Mouse (Mus musculus) heart, embryonic 15.5 days (tissue): ENCODE data around the gene Lrrc66. TPM values are rescaled to one million over a fixed set of nuclear protein-coding genes. Genes with fewer than 3 reads are reported as not detected.

ENCODE experiments used
- ATAC-seq: fragments of 200-750 bp; cut with Nextera tagmentation; replicated peaks from 2 replicates; pipeline ENCODE4 v1.8.0; 2017; ENCODE audit warnings: low read depth, moderate TSS enrichment; ENCODE audit not compliant: insufficient number of reproducible peaks, insufficient read depth, low FRiP score
- H3K27ac ChIP-seq: fragments of 300-500 bp; sonication (generic); 2 replicates; pipeline ENCODE4 v1.5.1; 2015; ENCODE audit warnings: mild to moderate bottlenecking, inconsistent platforms
- H3K27me3 ChIP-seq: fragments of 300-500 bp; sonication (generic); 2 replicates; pipeline ENCODE4 v1.6.1; 2015; ENCODE audit warnings: inconsistent platforms
- H3K36me3 ChIP-seq: fragments of 300-500 bp; sonication (generic); 2 replicates; pipeline ENCODE4 v1.6.1; 2015; ENCODE audit warnings: mild to moderate bottlenecking, inconsistent platforms
- H3K4me1 ChIP-seq: fragments of 300-500 bp; sonication (generic); replicated peaks from 2 replicates; pipeline ENCODE4 v1.6.1; 2015; ENCODE audit warnings: inconsistent platforms
- H3K4me2 ChIP-seq: fragments of 300-500 bp; sonication (generic); 2 replicates; pipeline ENCODE4 v1.6.1; 2015; ENCODE audit warnings: inconsistent platforms, mild to moderate bottlenecking, moderate library complexity
- H3K4me3 ChIP-seq: fragments of 300-500 bp; sonication (generic); 2 replicates; pipeline ENCODE4 v1.5.1; 2015; ENCODE audit warnings: mild to moderate bottlenecking, inconsistent platforms
- H3K9ac ChIP-seq: fragments of 300-500 bp; sonication (generic); 2 replicates; pipeline ENCODE4 v1.6.1; 2015; ENCODE audit warnings: mild to moderate bottlenecking, inconsistent platforms
- H3K9me3 ChIP-seq: fragments of 300-500 bp; sonication (generic); replicated peaks from 2 replicates; pipeline ENCODE4 v1.6.1; 2016; ENCODE audit warnings: inconsistent platforms
- WGBS: fragments of 180-500 bp; shearing (Covaris S2); methylation state at CpG from one replicate; pipeline ENCODE4 v1.1.7; 2015; ENCODE audit warnings: mixed read lengths; 5-methylcytosine and 5-hydroxymethylcytosine counted together
- polyA plus RNA-seq: library from polyadenylated mRNA; unstranded; fragments of >200 nt; fragmentation: Nextera tagmentation; extraction: Ambion mirVana; gene quantifications from 2 replicates; pipeline ENCODE4 v1.2.1, GENCODE M21; 2015

The Lrrc66 gene
- polyA plus RNA-seq, result 0.05 and 0.06 TPM in 2 replicates

DNA sequence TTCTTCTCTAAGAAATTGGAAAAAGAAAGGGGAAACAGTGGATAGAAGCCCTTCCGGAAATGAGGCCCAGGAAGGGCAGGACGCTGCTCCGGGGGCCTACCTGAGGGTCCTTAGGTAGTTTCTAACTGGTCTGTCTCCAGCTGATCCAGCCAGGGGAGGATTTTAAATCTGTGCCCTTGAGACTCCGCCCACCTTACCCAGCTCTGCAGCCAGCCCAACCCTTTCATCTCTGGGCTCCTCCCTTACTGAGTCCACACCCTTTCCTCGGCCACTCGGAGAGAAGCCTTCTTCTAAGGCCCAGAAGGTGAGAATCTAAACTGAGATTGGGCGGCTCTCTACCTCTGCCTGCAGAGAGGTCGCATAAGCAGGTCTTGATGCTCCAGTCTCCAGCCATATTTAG is at the start of gene Lrrc66:
Gene Lrrc66 (minus strand): TSS at position 236 of the 400 bp plus-strand sequence.
- no peak within 1 kb of the TSS for H3K4me3 ChIP-seq
- H3K27ac ChIP-seq, result no peak within 1 kb of the TSS
- H3K4me2 ChIP-seq, result no peak within 1 kb of the TSS
- H3K36me3 ChIP-seq, result peaks cover 25% of the 10 kb centered on the region
- 77% methylated on average over 8 of the region's 8 CpGs for WGBS
- no peak for ATAC-seq
- no peaks in the 10 kb centered on the region for H3K27me3 ChIP-seq
- peaks cover 6% of the 10 kb centered on the region; the same call in 1 of the 2 replicates for H3K9me3 ChIP-seq
- no peak within 1 kb of the TSS for H3K9ac ChIP-seq
- 0 out of 2 replicates have a peak, but pooled peaks cover 6% of the 10 kb centered on the region for H3K4me1 ChIP-seq

DNA sequence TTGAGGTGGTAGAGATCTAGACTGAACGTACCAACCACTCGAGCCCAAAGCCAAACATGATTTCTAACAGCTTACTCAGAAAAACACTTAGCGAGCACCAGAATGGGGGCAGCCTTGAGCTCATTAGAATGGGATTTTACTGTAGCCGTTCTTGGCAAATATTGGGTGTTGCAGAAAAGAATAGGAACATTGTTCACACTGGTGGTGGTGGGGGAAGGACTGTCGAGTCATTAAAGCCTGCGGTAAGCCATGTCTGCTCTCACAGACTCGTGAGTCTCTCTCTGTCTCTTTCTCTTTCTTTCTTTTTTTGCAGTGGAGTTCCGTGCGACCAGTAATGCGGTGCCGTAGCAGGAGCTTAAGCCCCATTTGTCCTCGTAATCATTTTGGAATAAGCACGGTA is 44.3 kb upstream of the Lrrc66 start:
- WGBS, result 80% methylated on average over 13 of the region's 13 CpGs
- ATAC-seq, result no peak
- H3K9me3 ChIP-seq, result no peaks in the 10 kb centered on the region
- no peak overlapping the region for H3K4me3 ChIP-seq
- H3K4me1 ChIP-seq, result no peaks in the 10 kb centered on the region
- no peaks in the 10 kb centered on the region for H3K36me3 ChIP-seq
- H3K27me3 ChIP-seq, result no peaks in the 10 kb centered on the region
- H3K27ac ChIP-seq, result no peak overlapping the region
- no peak overlapping the region for H3K4me2 ChIP-seq
- H3K9ac ChIP-seq, result no peak overlapping the region

DNA sequence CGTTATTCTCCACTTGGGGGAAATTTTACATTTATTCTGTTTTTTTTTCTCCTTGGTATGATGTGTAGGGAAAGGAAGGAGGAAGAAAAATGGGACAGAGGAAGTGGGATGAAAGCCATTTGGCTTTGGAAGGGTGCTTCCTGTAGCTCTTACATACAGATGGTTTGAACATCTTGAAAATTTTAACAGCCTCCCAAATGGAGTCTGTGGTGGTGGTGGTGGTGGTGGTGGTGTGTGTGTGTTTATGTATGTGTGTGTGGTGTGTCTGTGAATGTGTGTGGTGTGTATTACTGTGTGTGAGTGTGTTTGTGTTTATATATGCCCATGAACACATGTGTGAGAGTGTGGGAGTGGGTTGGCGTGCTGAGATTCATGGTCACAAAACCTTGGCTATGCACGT is 43.3 kb upstream of the Lrrc66 start:
- Histone ChIP-seq H3K9me3 (no peaks in the 10 kb centered on the region), H3K27me3 (no peaks in the 10 kb centered on the region), H3K27ac (no peak overlapping the region), H3K4me1 (no peaks in the 10 kb centered on the region), H3K4me2 (no peak overlapping the region), H3K9ac (no peak overlapping the region), H3K4me3 (no peak overlapping the region), H3K36me3 (no peaks in the 10 kb centered on the region)
- ATAC-seq, result no peak
- WGBS, result 82% methylated on average over 3 of the region's 3 CpGs

DNA sequence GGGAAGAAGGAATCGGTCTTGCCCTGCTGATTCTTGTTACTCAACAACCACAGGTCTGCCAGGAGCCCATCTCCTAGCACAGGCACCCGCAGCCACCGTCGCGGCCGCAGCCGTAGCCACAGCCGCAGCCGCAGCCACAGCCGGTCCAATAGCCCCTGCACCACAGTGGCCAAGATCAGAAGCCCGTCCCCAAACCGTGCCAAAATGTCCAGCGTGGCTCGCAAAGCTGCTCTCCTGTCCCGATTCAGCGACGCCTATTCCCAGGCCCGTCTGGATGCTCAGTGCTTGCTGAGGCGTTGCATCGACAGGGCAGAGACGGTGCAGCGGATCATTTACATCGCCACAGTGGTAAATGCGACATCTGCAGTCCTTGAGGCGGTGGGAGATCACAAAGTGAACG is 37.1 kb upstream of the Lrrc66 start:
- H3K9ac ChIP-seq, result no peak overlapping the region
- peaks cover 3% of the 10 kb centered on the region; the same call in 1 of the 2 replicates for H3K4me1 ChIP-seq
- peak overlapping the region; percentile 38 for H3K4me2 ChIP-seq
- 54% methylated on average over 26 of the region's 26 CpGs for WGBS
- H3K27me3 ChIP-seq, result peaks cover 4% of the 10 kb centered on the region
- no peaks in the 10 kb centered on the region for H3K36me3 ChIP-seq
- ATAC-seq, result no peak
- H3K4me3 ChIP-seq, result no peak overlapping the region
- no peak overlapping the region for H3K27ac ChIP-seq
- no peaks in the 10 kb centered on the region for H3K9me3 ChIP-seq

DNA sequence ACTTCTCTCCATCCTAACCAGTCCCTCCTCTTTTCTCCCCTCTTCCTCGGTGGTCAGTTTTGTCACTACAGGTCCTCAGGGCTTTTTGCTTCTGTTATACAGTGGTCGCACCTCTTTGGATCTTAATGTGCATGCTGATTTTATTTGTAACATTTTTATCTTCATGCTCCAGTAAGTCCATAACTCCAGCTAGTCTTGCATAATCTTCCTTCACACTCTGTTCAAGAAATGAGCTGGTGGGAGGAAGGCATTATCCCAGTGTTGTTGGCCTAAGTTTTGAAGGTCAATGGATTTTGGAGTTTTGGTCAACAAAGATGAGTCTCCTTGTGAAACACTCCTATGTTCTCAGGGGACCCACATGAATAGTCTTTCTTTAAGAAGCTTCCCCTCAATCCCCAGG is 35.6 kb upstream of the Lrrc66 start:
- Histone ChIP-seq H3K9ac (no peak overlapping the region), H3K4me2 (no peak overlapping the region), H3K27me3 (peaks cover 4% of the 10 kb centered on the region), H3K27ac (no peak overlapping the region), H3K36me3 (no peaks in the 10 kb centered on the region), H3K9me3 (no peaks in the 10 kb centered on the region), H3K4me3 (no peak overlapping the region), H3K4me1 (peaks cover 3% of the 10 kb centered on the region; the same call in 1 of the 2 replicates)
- WGBS, result 73% methylated on average over 2 of the region's 2 CpGs
- no peak for ATAC-seq

DNA sequence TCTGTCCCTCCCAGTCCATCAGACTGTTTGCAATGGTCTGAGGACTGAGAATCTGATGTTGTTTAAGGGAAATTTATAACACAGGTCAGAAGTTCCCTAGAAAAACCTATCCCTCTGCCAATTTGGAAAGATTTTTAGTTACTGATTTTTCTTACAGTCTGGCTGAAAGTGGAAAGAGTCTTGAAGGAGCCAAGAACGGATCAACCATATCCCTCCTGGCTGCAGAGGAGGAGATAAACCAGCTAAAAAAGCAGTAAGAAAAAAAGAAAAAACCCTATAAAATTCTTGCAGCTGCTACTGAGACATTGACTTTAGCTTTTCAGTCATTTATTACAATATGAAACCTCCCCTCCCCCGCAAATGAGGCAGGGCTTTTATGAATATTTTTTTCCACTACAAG is 34.4 kb upstream of the Lrrc66 start:
- Histone ChIP-seq H3K27ac (no peak overlapping the region), H3K9me3 (no peaks in the 10 kb centered on the region), H3K4me1 (peaks cover 3% of the 10 kb centered on the region; the same call in 1 of the 2 replicates), H3K9ac (no peak overlapping the region), H3K27me3 (peaks cover 4% of the 10 kb centered on the region), H3K4me2 (no peak overlapping the region), H3K36me3 (no peaks in the 10 kb centered on the region), H3K4me3 (no peak overlapping the region)
- ATAC-seq, result no peak
- 62% methylated on average over 2 of the region's 2 CpGs for WGBS

DNA sequence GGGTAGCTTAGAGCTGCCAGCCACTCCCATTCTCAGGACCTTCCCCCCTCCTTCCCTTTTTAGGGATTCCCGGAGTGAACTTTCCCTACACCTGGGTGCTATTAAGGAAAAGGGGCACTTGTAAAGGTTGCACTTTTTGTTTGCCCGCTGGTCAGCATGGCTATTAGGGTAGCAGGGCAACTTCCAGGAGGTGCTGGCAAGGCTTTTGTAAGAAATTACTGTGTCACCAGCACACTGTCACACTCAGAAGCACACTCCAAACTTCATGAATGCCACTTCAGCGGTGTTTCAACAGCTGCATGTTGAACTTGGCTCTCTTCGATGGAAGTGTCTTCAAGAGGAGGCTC is 19.5 kb upstream of the Lrrc66 start:
- ATAC-seq, result no peak
- H3K9ac ChIP-seq, result no peak overlapping the region

DNA sequence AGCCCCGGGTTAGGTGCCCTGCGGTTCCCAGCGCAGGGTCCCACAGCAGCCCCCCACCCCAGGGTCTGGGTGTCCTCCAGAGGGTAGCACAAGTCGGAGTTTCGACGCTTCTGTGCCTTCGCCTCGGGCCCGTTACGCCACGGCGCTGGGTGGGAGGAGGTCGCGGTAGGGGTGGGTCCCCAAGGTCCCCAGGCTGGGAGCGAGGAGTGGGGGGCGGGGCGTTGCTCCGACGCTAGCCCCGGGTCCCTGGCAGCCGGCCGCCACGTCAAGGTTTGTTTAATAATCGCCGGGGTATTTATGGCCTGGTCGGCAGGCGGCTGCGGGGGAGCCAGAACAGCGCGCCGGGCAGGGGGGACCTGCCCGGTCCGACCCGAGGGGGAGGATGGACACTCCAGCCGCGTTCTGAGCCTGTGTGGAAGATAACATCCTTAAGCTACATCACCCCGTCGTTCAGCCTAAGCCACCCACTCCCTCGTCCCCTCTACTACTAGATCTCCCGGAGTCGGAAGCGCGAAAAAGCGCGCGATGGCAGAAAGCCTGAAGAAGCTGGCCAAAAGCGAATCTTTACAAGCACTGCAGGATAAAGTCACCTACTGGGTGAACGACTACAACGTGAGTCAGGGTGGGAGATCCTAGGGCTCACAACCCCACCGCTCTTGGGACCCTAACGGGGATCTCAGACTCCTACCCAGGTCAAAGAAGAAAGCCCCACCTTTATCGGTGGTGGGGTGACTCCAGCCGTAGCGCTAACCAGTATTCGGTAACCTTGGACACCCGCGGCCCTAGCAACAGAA is 18.9 kb upstream of the Lrrc66 start, which contains the start of gene Spata18:
Gene Spata18 (plus strand): TSS at position 319 of the 794 bp plus-strand sequence.
- Histone ChIP-seq H3K9ac (peak within 1 kb of the TSS; percentile 51), H3K4me1 (peaks cover 29% of the 10 kb centered on the region), H3K4me2 (peak within 1 kb of the TSS; percentile 99), H3K4me3 (peak within 1 kb of the TSS; percentile 65), H3K27me3 (peaks cover 67% of the 10 kb centered on the region), H3K36me3 (no peaks in the 10 kb centered on the region), H3K27ac (no peak within 1 kb of the TSS), H3K9me3 (no peaks in the 10 kb centered on the region)
- no peak for ATAC-seq
- WGBS, result under 1% methylated on average over 57 of the region's 57 CpGs

More for the DNA sequence above, 19.5 kb upstream of the Lrrc66 start:
- WGBS, result 2% methylated on average over 4 of the region's 4 CpGs
- Histone ChIP-seq H3K9me3 (no peaks in the 10 kb centered on the region), H3K4me3 (peak overlapping the region; percentile 65), H3K4me2 (peak overlapping the region; percentile 99), H3K27ac (no peak overlapping the region), H3K36me3 (no peaks in the 10 kb centered on the region), H3K27me3 (peaks cover 67% of the 10 kb centered on the region), H3K4me1 (peaks cover 23% of the 10 kb centered on the region)

DNA sequence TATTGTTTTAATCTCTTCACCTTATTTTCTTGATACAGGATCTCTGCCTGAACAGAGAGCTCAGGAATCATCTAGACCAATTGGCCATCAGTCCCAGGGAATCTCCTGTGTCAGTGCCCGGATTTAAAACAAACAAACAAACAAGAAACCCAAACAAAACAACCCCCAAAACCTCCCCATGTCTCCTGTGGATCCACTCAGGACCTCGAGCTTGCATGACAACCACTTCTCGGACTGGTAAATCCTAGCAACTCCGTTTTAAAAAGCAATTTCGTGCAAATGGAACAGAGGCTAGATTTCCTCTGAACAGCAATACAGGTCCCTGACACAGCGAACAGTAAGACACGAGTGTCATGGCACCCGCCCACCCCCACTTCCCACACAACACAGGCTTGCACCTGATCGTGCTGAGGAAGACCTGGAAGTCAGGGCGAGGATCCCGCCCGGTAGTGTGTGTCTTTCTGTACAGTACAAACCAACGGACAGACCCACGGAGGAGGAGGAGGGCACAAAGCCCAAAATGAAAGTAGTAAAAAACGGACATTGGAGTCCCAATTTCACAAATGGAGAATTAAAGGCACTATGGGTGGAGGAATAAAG is 18.1 kb upstream of the Lrrc66 start:
- H3K9ac ChIP-seq, result peak overlapping the region; percentile 51
- H3K27ac ChIP-seq, result no peak overlapping the region
- H3K9me3 ChIP-seq, result no peaks in the 10 kb centered on the region
- H3K4me3 ChIP-seq, result peak overlapping the region; percentile 65
- no peaks in the 10 kb centered on the region for H3K36me3 ChIP-seq
- H3K4me1 ChIP-seq, result peaks cover 29% of the 10 kb centered on the region
- no peak for ATAC-seq
- peaks cover 66% of the 10 kb centered on the region for H3K27me3 ChIP-seq
- WGBS, result 2% methylated on average over 15 of the region's 15 CpGs
- H3K4me2 ChIP-seq, result peak overlapping the region; percentile 99

DNA sequence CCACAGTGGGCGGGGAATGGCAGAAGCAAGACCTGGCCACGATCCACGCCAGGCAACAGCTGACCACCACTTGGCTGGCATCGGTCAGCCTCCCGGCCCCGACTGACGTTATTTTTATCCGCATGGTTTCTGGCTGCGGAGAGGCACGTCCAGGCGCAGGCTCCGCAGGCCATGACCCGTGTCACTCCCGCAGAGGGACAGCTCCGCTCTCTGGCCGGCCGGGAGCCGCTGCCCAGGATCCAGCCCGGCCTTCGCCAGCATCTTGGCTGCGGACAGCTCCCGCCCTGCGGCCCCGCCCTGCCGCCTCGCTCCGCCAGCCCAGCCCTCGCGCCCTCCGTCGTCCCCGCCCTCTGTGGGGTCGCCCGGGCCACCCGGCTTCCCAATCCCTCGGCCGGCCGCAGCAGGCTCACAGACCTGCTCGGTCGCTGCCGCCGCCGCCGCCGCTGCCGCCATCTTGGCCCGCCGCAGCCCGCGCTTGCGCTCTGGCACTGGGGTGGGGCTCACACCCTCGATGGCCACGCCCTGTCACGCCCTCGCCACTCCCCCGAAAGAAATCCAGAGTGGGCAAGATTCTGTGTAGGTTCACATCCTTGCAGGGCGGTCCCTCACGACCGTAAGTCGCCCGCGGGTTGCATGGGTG is 15.1 kb upstream of the Lrrc66 start, which contains the start of gene Sgcb:
Gene Sgcb (minus strand): TSS at position 530 of the 640 bp plus-strand sequence.
- H3K4me1 ChIP-seq, result peaks cover 29% of the 10 kb centered on the region
- no peaks in the 10 kb centered on the region for H3K9me3 ChIP-seq
- under 1% methylated on average over 62 of the region's 62 CpGs for WGBS
- peak within 1 kb of the TSS; percentile 86 for H3K9ac ChIP-seq
- peak within 1 kb of the TSS; percentile 94 for H3K4me3 ChIP-seq
- H3K27ac ChIP-seq, result peak within 1 kb of the TSS; percentile 93
- H3K4me2 ChIP-seq, result peak within 1 kb of the TSS; percentile 77
- peaks cover 43% of the 10 kb centered on the region for H3K27me3 ChIP-seq
- peak; percentile 86 for ATAC-seq
- 0 out of 2 replicates have a peak, but pooled peaks cover under 1% of the 10 kb centered on the region for H3K36me3 ChIP-seq

DNA sequence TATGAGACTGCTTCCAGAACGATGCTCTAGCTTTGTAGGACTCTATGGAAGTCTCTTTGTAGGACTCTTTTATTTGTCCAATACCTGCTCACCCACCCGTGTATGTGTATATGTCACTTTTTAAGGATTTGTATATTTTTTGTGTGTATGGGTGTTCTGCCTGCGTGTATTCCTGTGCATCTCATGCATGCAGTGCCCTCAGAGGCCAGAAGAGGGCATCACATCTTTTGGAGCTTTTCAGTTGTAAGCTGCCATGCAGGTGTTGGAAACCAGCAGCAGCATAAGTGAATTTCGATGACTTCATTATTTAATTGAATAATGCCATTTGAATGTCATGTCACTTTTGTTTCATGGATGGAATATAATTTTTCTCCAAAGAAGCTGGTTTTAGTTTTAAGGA is 9.8 kb upstream of the Lrrc66 start:
- H3K36me3 ChIP-seq, result peaks cover 19% of the 10 kb centered on the region
- ATAC-seq, result no peak
- H3K4me1 ChIP-seq, result peaks cover 12% of the 10 kb centered on the region
- H3K9ac ChIP-seq, result no peak overlapping the region
- H3K27me3 ChIP-seq, result no peaks in the 10 kb centered on the region
- no peak overlapping the region for H3K27ac ChIP-seq
- H3K4me3 ChIP-seq, result no peak overlapping the region
- H3K9me3 ChIP-seq, result no peaks in the 10 kb centered on the region
- WGBS, result 87% methylated on average over 4 of the region's 4 CpGs
- H3K4me2 ChIP-seq, result no peak overlapping the region
